Mouse (Mus musculus) right cerebral cortex, adult 2 months (tissue): ENCODE results near the gene Iqce.

ENCODE experiments used
- DNase-seq, 2 experiments: peaks; one replicate each; pipeline ENCODE4 v3.0.0; 2021 to 2022; ENCODE audit warnings: low spot score in 2 of 2

Iqce gene

GRCm38 (mm10) chr5:140615321-140616109, 86.7 kb downstream of the Iqce start:
- DNase-seq, result no peak

GRCm38 (mm10) chr5:140614837-140615236, 87.3 kb downstream of the Iqce start:
- DNase-seq, result no peak

- no peak for DNase-seq
These were observed 88.0 kb downstream of the Iqce start for GRCm38 (mm10) chr5:140614141-140614540.

GRCm38 (mm10) chr5:140612191-140612590, 90.0 kb downstream of the Iqce start:
- no peak for DNase-seq
